Mouse (Mus musculus) activated CD4-positive, CD25-positive, alpha-beta regulatory T cell (primary cell): ENCODE data around the gene Pwwp2a. TPM values are rescaled to one million over a fixed set of nuclear protein-coding genes. Genes with fewer than 3 reads are reported as not detected.

Experiments
- polyA plus RNA-seq, 2 experiments: library from polyadenylated mRNA; unstranded; fragments of 100-300 nt; shearing (Covaris generic); gene quantifications; one replicate each; pipeline ENCODE4 v1.2.1; 2017

Gene Pwwp2a
- polyA plus RNA-seq: 10 to 100 TPM; 57.6 to 65.0 TPM

GRCm38 (mm10) chr11:43681472-43682414 lies at the start of gene Pwwp2a:
TSS of gene Pwwp2a (plus strand) at chr11:43681998.

GRCm38 (mm10) chr11:43747233-43748226 lies 65.7 kb downstream of the Pwwp2a start, which contains the start of gene Ttc1:
TSS of gene Ttc1 (minus strand) at chr11:43748008.

Other genes starting within 250 kb of the Pwwp2a start
- 10 to 100 TPM; 87.9 to 90.0 TPM for gene Slu7, start 248.3 kb upstream of the Pwwp2a start, polyA plus RNA-seq
- gene C1qtnf2, start 207.7 kb upstream of the Pwwp2a start, polyA plus RNA-seq: not detected
- under 1 TPM; 0.41 to 0.51 TPM for gene Ccnjl, start 153.2 kb upstream of the Pwwp2a start, polyA plus RNA-seq
- not detected for gene 4933415A04Rik, start 95.0 kb upstream of the Pwwp2a start, polyA plus RNA-seq
- gene Fabp6, start 80.5 kb upstream of the Pwwp2a start, polyA plus RNA-seq: not detected
- 10 to 100 TPM; 65.5 to 78.2 TPM for gene Ttc1, start 66.0 kb downstream of the Pwwp2a start, polyA plus RNA-seq
- not detected for gene Adra1b, start 219.2 kb downstream of the Pwwp2a start, polyA plus RNA-seq